Mouse (Mus musculus) heart, postnatal 0 days (tissue): Measurements from ENCODE around the gene Ybx2. TPM values are rescaled to one million over a fixed set of nuclear protein-coding genes. Genes with fewer than 3 reads are reported as not detected.

ENCODE experiments used
- ATAC-seq: fragments of 200-750 bp; cut with Nextera tagmentation; 2 replicates; pipeline ENCODE4 v1.8.0; 2017; ENCODE audit warnings: low read depth, moderate number of reproducible peaks, moderate library complexity; ENCODE audit not compliant: insufficient read depth
- DNase-seq: peaks from one replicate; pipeline ENCODE4 v3.0.0-alpha.2; 2016; ENCODE audit warnings: low spot score
- H3K27ac ChIP-seq: fragments of 300-500 bp; sonication (generic); 2 replicates; pipeline ENCODE4 v1.5.1; 2014; ENCODE audit warnings: low read depth, mild to moderate bottlenecking
- H3K27me3 ChIP-seq: fragments of 300-500 bp; sonication (generic); 2 replicates; pipeline ENCODE4 v1.6.1; 2014; ENCODE audit warnings: low read length, mixed read lengths; ENCODE audit not compliant: control insufficient read depth, insufficient read depth
- H3K36me3 ChIP-seq: fragments of 300-500 bp; sonication (generic); replicated peaks from 2 replicates; pipeline ENCODE4 v1.6.1; 2014; ENCODE audit warnings: low read length, mixed read lengths; ENCODE audit not compliant: control insufficient read depth, insufficient read depth
- H3K4me1 ChIP-seq: fragments of 300-500 bp; sonication (generic); 2 replicates; pipeline ENCODE4 v1.6.1; 2014; ENCODE audit warnings: antibody characterized with exemption; ENCODE audit not compliant: control insufficient read depth, insufficient read depth
- H3K4me2 ChIP-seq: fragments of 300-500 bp; sonication (generic); 2 replicates; pipeline ENCODE4 v1.6.1; 2014; ENCODE audit warnings: low read depth, mild to moderate bottlenecking, low read length, moderate library complexity
- H3K4me3 ChIP-seq: fragments of 300-500 bp; sonication (generic); 2 replicates; pipeline ENCODE4 v1.5.1; 2014; ENCODE audit warnings: low read depth, low read length
- H3K9ac ChIP-seq: fragments of 300-500 bp; sonication (generic); replicated peaks from 2 replicates; pipeline ENCODE4 v1.6.1; 2014; ENCODE audit warnings: low read depth, low read length, mixed read lengths
- H3K9me3 ChIP-seq: fragments of 300-500 bp; sonication (generic); replicated peaks from 2 replicates; pipeline ENCODE4 v1.6.1; 2016; ENCODE audit warnings: low read length; ENCODE audit not compliant: control insufficient read depth
- CTCF ChIP-seq: IDR thresholded peaks from 2 replicates; pipeline ENCODE4 v1.5.1; 2016; ENCODE audit warnings: antibody characterized with exemption, control low read depth, low read depth
- EP300 ChIP-seq: IDR thresholded peaks from 2 replicates; pipeline ENCODE4 v1.6.1; 2016; ENCODE audit warnings: antibody characterized with exemption, low read depth
- WGBS: fragments of 180-500 bp; shearing (Covaris S2); extraction: QIAGEN DNeasy Blood & Tissue Kit; methylation state at CpG from one replicate; pipeline ENCODE4 v1.1.7; 2014; 5-methylcytosine and 5-hydroxymethylcytosine counted together
- polyA plus RNA-seq: library from polyadenylated mRNA; unstranded; fragments of >200 nt; fragmentation: Nextera tagmentation; extraction: Ambion mirVana; gene quantifications from 2 replicates; pipeline ENCODE4 v1.2.1, GENCODE M21; 2015
- total RNA-seq: library from RNA; depleted of rRNA; stranded (reverse); fragments of >200 nt; gene quantifications from 2 replicates; pipeline ENCODE4 v1.2.3, GENCODE M21; 2014; ENCODE audit warnings: low replicate concordance

The Ybx2 gene
- total and polyA plus RNA-seq, 2 experiments from 2014 or later: 4.9 to 25.6 TPM

DNA sequence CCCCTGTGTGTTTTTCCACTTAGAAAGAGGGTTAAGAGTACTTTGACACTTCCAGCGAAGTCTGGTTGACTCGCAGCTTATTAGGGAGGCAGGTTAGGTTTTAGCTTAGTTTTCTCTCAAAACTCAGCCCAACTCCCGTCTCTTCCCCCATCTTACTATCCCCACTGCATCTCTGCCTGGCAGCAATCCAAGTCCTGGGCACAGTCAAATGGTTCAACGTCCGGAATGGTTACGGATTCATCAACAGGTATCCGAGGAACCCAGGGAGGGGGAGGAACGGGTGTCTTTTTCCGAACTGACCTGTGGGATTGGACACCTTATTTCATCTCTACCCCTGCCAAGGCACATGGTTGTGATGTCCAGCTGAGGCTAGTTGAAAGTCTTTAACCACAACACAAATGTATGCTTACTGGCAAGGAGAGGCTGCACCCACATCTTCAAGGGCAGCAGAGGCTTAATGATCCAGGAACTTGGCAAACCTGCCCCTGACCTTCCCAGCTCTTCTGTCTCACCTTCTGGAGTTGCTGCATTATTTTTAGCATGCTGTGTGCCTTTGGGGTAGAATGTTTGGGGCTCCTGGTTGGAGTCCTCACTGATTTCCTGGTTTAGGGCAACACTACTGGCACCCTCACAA lies 1.2 kb downstream of the Ybx2 start:
- H3K4me2 ChIP-seq: peak overlapping the region; percentile 92
- H3K27ac ChIP-seq: peak overlapping the region; percentile 88
- peak overlapping the region; percentile 57 for H3K4me3 ChIP-seq
- ATAC-seq (peak; percentile 6; the same call in 1 of the 2 replicates), DNase-seq (peak; percentile 50)
- no peaks in the 10 kb centered on the region for H3K9me3 ChIP-seq
- peaks cover 8% of the 10 kb centered on the region for H3K27me3 ChIP-seq
- H3K9ac ChIP-seq: peak overlapping the region; percentile 51; the same call in 1 of the 2 replicates
- peaks cover 30% of the 10 kb centered on the region for H3K4me1 ChIP-seq
- 41% methylated on average over 9 of the region's 9 CpGs for WGBS
- H3K36me3 ChIP-seq: no peaks in the 10 kb centered on the region
- no peak for TF ChIP-seq CTCF
- TF ChIP-seq EP300: no peak

DNA sequence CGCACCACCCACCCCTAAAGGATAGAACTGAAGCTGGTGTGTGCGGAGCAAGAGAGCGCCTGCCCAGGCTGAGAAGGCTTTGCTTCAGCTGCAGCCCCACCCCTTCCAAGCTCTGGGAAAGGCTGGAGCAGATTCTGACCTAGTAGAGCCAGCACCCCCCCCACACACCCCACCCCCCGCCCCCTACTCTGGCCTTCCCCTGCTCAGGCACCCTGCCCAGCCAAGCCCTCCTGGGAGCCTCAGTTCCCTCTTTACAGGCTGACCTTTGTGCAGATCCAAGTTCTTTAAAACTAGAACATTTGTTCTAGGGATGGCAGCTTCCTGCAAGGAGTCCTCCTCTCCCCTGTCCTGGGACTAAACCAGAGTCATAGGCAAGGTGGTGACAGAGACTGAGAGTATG lies 1.8 kb downstream of the Ybx2 start:
- no peak for TF ChIP-seq EP300
- TF ChIP-seq CTCF: no peak
- peak overlapping the region; percentile 92 for H3K4me2 ChIP-seq
- H3K4me1 ChIP-seq: peaks cover 30% of the 10 kb centered on the region
- H3K27me3 ChIP-seq: peaks cover 8% of the 10 kb centered on the region
- ATAC-seq (peak; percentile 15; the same call in 1 of the 2 replicates), DNase-seq (peak; percentile 53)
- 0 out of 2 replicates have a peak, but pooled peaks cover 3% of the 10 kb centered on the region for H3K36me3 ChIP-seq
- peak overlapping the region; percentile 51; the same call in 1 of the 2 replicates for H3K9ac ChIP-seq
- WGBS: 26% methylated on average over 4 of the region's 4 CpGs
- peak overlapping the region; percentile 88 for H3K27ac ChIP-seq
- no peaks in the 10 kb centered on the region for H3K9me3 ChIP-seq
- no peak overlapping the region for H3K4me3 ChIP-seq

DNA sequence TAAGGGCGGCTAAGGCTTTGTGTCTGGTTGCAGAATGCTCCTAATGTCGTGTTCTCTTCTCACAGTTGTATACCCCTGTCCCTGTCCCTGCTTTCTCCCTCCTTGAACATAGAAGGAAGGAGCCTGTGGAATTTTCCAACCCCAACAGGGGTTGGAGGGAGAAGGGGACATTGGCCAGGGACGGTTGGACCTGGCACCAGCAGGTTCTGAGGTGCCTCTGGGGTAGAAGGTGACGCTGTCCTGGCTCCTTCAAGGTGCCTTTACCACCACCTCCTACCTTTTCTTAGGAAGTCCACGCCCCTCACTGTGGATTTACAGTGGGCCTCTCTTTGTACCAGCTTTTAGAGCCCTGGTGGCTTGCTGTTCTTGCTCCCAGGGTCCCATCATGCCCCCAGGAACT lies 2.2 kb downstream of the Ybx2 start:
- H3K4me1 ChIP-seq: peaks cover 30% of the 10 kb centered on the region
- peak overlapping the region; percentile 88 for H3K27ac ChIP-seq
- DNase-seq: no peak
- H3K4me2 ChIP-seq: no peak overlapping the region
- TF ChIP-seq CTCF: no peak
- no peak for TF ChIP-seq EP300
- peaks cover 8% of the 10 kb centered on the region for H3K36me3 ChIP-seq
- H3K27me3 ChIP-seq: peaks cover 8% of the 10 kb centered on the region
- peak overlapping the region; percentile 51; the same call in 1 of the 2 replicates for H3K9ac ChIP-seq
- 56% methylated on average over 5 of the region's 5 CpGs for WGBS
- H3K4me3 ChIP-seq: no peak overlapping the region
- no peaks in the 10 kb centered on the region for H3K9me3 ChIP-seq
- ATAC-seq: no peak

- Histone ChIP-seq H3K4me3 (no peak overlapping the region), H3K4me1 (peaks cover 30% of the 10 kb centered on the region), H3K4me2 (no peak overlapping the region), H3K9me3 (no peaks in the 10 kb centered on the region), H3K27ac (no peak overlapping the region), H3K27me3 (peaks cover 8% of the 10 kb centered on the region), H3K36me3 (peaks cover 14% of the 10 kb centered on the region), H3K9ac (no peak overlapping the region)
- no peak for DNase-seq
- ATAC-seq: no peak
- 46% methylated on average over 9 of the region's 9 CpGs for WGBS
- TF ChIP-seq CTCF (no peak), EP300 (no peak)
These were observed 2.9 kb downstream of the Ybx2 start for GRCm38 (mm10) chr11:69938401-69938979.

- peaks cover 30% of the 10 kb centered on the region for H3K4me1 ChIP-seq
- no peak overlapping the region for H3K4me2 ChIP-seq
- ATAC-seq (no peak), DNase-seq (no peak)
- H3K27me3 ChIP-seq: peaks cover 8% of the 10 kb centered on the region
- H3K9ac ChIP-seq: no peak overlapping the region
- TF ChIP-seq EP300 (no peak), CTCF (no peak)
- H3K9me3 ChIP-seq: no peaks in the 10 kb centered on the region
- no peak overlapping the region for H3K4me3 ChIP-seq
- WGBS: 52% methylated on average over 5 of the region's 5 CpGs
- peaks cover 20% of the 10 kb centered on the region for H3K36me3 ChIP-seq
- no peak overlapping the region for H3K27ac ChIP-seq
These were observed 3.6 kb downstream of the Ybx2 start for GRCm38 (mm10) chr11:69939181-69939580.

DNA sequence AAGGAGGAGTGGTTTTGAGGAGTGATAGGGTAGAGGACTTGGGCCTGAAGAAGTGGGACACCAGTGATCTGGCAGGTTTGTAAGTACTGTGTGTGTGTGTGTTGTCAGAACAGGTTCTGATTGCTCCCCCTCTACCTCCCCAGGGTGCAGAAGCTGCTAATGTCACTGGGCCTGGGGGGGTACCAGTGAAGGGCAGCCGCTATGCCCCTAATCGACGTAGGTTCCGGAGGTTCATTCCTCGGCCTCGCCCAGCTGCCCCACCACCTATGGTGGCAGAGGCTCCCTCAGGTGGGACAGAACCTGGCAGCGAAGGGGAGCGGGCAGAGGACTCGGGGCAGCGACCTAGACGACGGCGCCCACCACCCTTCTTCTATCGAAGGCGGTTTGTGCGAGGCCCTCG lies 4.1 kb downstream of the Ybx2 start:
- H3K4me3 ChIP-seq: no peak overlapping the region
- H3K27ac ChIP-seq: no peak overlapping the region
- peaks cover 7% of the 10 kb centered on the region for H3K27me3 ChIP-seq
- WGBS: 90% methylated on average over 17 of the region's 17 CpGs
- H3K4me2 ChIP-seq: no peak overlapping the region
- DNase-seq: no peak
- peaks cover 30% of the 10 kb centered on the region for H3K4me1 ChIP-seq
- H3K9me3 ChIP-seq: no peaks in the 10 kb centered on the region
- peaks cover 24% of the 10 kb centered on the region for H3K36me3 ChIP-seq
- H3K9ac ChIP-seq: no peak overlapping the region
- TF ChIP-seq EP300 (no peak), CTCF (no peak)
- no peak for ATAC-seq
